Mouse (Mus musculus) 3134 (cell line): ENCODE results near the gene Gm4985.
"Not testable (repeated sequence)": the region's sequence is repeated elsewhere in the genome, so short reads cannot be mapped to it uniquely, and the experiment has no call there.

Experiments used
- DNase-seq: peaks from one replicate; pipeline ENCODE4 v3.0.0-alpha.2; 2011; ENCODE audit warnings: low spot score; ENCODE audit not compliant: insufficient read length; ENCODE audit errors: extremely low read depth

The Gm4985 gene

GRCm38 (mm10) chrX:23958834-23959233 lies at the start of gene Gm4985:
Gene Gm4985 (minus strand): TSS chrX:23958934.
- not testable (repeated sequence) for DNase-seq

- DNase-seq, result no peak
Measured at GRCm38 (mm10) chrX:23954161-23954560, 4.6 kb downstream of the Gm4985 start.
